Mouse (Mus musculus) myocyte (in vitro differentiated cells): ENCODE measurements around the gene Ahcyl2.

ENCODE experiments used
- E2F4 ChIP-seq: IDR thresholded peaks from one replicate; pipeline ENCODE4 v1.6.1; 2011; ENCODE audit warnings: mild to moderate bottlenecking, control low read depth, moderate library complexity; ENCODE audit not compliant: insufficient read depth
- MAX ChIP-seq: IDR thresholded peaks from one replicate; pipeline ENCODE4 v1.6.1; 2011; ENCODE audit warnings: low read depth, mild to moderate bottlenecking, control low read depth
- MYOG ChIP-seq, 3 experiments: IDR thresholded peaks; one replicate each; pipeline ENCODE4 v1.6.1; 2011; ENCODE audit warnings: control low read depth in 2 of 3, low read depth in 2 of 3, mild to moderate bottlenecking in 2 of 3; ENCODE audit not compliant: insufficient read length in 2 of 3, control insufficient read depth in 1 of 3, insufficient read depth in 1 of 3
- POLR2A ChIP-seq: IDR thresholded peaks from one replicate; pipeline ENCODE4 v1.6.1; 2011; ENCODE audit warnings: low read depth, mild to moderate bottlenecking, control low read depth, moderate library complexity; ENCODE audit not compliant: insufficient read length
- TCF12 ChIP-seq: IDR thresholded peaks from one replicate; pipeline ENCODE4 v1.6.1; 2011; ENCODE audit warnings: mild to moderate bottlenecking, control low read depth; ENCODE audit not compliant: poor library complexity, insufficient read depth, severe bottlenecking
- USF1 ChIP-seq: IDR thresholded peaks from one replicate; pipeline ENCODE4 v1.6.1; 2011; ENCODE audit warnings: low read depth, mild to moderate bottlenecking, control low read depth, moderate library complexity

DNA sequence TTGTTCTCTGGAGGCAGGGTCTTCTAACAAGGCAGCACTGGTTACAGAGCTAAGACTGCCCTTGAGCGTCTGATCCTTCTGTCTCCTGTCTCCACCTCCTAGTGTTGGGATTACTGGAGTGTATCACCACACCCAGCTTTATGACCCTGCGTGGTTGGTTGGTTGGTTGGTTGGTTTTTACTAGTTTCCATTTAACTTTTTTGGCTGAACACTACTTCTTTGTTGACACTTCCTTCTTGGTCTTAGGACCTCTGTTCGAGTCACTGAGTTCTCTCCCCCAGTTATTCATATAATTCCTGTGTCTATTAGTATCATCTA, 9.4 kb downstream of the Ahcyl2 start:
- no peak for TF ChIP-seq POLR2A
- TF ChIP-seq E2F4 = no peak
- TF ChIP-seq MAX = no peak
- TF ChIP-seq MYOG (IDR thresholded peaks at IDR 0.05; ENCODE audit: control insufficient read depth in 1 of 3, insufficient read depth in 1 of 3, insufficient read length in 2 of 3, low read depth in 2 of 3) = no peak
- TF ChIP-seq USF1 = no peak
- no peak for TF ChIP-seq TCF12
